Mouse (Mus musculus) brain, embryonic 14.5 days (tissue): ENCODE measurements around the gene Ctf2. TPM values are rescaled to one million over a fixed set of nuclear protein-coding genes. Genes with fewer than 3 reads are reported as not detected.
"Not testable (repeated sequence)": the region's sequence is repeated elsewhere in the genome, so short reads cannot be mapped to it uniquely, and the experiment has no call there.

ENCODE experiments used
- DNase-seq: peaks from one replicate; pipeline ENCODE4 v3.0.0-alpha.2; 2011; ENCODE audit warnings: low read depth
- CTCF ChIP-seq: fragments of 200-500 bp; IDR thresholded peaks from 2 replicates; pipeline ENCODE4 v1.5.1; 2012; ENCODE audit warnings: inconsistent platforms, mild to moderate bottlenecking, moderate library complexity, borderline replicate concordance; ENCODE audit not compliant: insufficient read depth, insufficient read length; ENCODE audit errors: extremely low read depth
- POLR2A ChIP-seq: fragments of 200-500 bp; IDR thresholded peaks from 2 replicates; pipeline ENCODE4 v1.6.1; 2012; ENCODE audit warnings: mild to moderate bottlenecking, inconsistent platforms, borderline replicate concordance; ENCODE audit not compliant: poor library complexity, insufficient read depth, insufficient read length, severe bottlenecking; ENCODE audit errors: extremely low read depth
- polyA plus RNA-seq: library from polyadenylated mRNA; depleted of rRNA; stranded (reverse); fragments of >200 nt; gene quantifications from 2 replicates; pipeline ENCODE4 v1.2.3, GENCODE M21; 2012

Gene Ctf2
- polyA plus RNA-seq, 1 experiment: not detected

GRCm38 (mm10) chr7:127707045-127707956 is 24.7 kb downstream of the Ctf2 start:
- DNase-seq: peak; percentile 62
- TF ChIP-seq CTCF (no peak), POLR2A (no peak)

DNA sequence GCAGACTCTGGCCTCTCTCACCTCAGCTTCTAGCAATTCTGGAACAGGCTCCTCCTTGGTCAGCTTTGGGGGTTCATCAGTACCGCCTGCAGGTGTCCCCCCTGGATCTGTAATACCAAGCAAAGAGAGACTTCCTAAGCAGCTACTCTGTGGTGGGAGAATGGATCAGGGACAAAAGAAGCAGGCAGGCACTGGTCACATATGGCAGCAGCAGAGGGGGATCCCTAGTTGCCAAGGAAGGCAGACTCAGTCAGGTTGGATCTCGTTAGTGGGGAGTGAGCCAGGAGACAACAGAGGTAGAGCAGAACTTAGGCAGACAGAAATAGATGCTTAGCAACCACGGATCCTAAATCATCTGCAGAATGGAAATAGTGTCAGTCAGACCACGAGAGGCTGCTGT is 26.3 kb downstream of the Ctf2 start:
- DNase-seq: peak; percentile 30
- TF ChIP-seq CTCF: no peak
- no peak for TF ChIP-seq POLR2A

DNA sequence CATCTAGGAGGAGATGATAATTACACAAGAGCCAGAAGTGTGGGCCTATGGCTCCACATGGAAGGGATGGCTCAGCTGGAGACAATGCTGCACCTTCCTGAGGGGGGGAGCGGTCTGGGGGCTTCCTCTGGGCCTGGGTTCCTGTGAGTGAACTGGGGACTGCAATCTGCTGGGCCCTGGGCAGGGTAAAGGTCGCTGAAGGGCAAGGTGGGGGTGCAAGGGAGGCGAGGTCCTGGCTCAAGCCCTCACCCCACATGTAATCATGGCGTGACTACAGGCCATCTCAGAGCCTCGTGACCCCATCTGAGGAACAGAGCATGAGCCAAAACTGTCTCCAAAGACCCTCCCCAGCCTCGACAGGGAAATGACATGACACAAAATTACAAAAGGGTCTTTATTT is 27.4 kb downstream of the Ctf2 start:
- DNase-seq: no peak
- no peak for TF ChIP-seq POLR2A
- TF ChIP-seq CTCF: no peak

GRCm38 (mm10) chr7:127703561-127704178 is 28.3 kb downstream of the Ctf2 start:
- TF ChIP-seq CTCF: no peak
- TF ChIP-seq POLR2A: no peak
- no peak for DNase-seq

GRCm38 (mm10) chr7:127700712-127701331 is 31.1 kb downstream of the Ctf2 start:
- TF ChIP-seq CTCF: no peak
- no peak for TF ChIP-seq POLR2A
- DNase-seq: no peak

GRCm38 (mm10) chr7:127698986-127699385 is 33.0 kb downstream of the Ctf2 start:
- TF ChIP-seq CTCF: no peak
- TF ChIP-seq POLR2A: no peak
- DNase-seq: no peak

- not testable (repeated sequence) for DNase-seq
Measured at GRCm38 (mm10) chr7:127693730-127694129, 38.2 kb downstream of the Ctf2 start.

DNA sequence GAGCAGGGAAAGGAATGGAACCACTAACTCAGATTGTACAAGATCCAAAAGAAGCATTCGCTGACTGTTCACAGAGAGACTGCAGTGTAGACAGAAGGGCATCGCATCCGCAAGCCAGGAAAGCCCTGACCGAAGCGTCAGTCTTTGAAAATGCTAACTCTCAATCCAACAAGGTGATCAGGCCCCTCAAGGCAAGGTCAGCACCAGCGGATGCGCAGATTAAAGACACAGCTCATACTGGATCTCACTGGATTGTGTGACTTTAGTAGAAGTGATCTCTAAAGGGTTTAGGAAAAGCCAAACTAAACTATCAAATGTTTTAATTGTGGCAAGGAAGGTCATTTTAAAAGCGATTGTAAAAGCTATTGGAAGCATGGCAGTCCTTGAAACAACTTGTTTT is 38.7 kb downstream of the Ctf2 start:
- TF ChIP-seq POLR2A (no peak), CTCF (no peak)

GRCm38 (mm10) chr7:127691221-127691989 is 40.6 kb downstream of the Ctf2 start:
- TF ChIP-seq POLR2A (peak; percentile 11; the same call in 1 of the 2 replicates), CTCF (no peak)
- DNase-seq: peak; percentile 86

More for the DNA sequence above, 38.7 kb downstream of the Ctf2 start:
- DNase-seq: no peak

DNA sequence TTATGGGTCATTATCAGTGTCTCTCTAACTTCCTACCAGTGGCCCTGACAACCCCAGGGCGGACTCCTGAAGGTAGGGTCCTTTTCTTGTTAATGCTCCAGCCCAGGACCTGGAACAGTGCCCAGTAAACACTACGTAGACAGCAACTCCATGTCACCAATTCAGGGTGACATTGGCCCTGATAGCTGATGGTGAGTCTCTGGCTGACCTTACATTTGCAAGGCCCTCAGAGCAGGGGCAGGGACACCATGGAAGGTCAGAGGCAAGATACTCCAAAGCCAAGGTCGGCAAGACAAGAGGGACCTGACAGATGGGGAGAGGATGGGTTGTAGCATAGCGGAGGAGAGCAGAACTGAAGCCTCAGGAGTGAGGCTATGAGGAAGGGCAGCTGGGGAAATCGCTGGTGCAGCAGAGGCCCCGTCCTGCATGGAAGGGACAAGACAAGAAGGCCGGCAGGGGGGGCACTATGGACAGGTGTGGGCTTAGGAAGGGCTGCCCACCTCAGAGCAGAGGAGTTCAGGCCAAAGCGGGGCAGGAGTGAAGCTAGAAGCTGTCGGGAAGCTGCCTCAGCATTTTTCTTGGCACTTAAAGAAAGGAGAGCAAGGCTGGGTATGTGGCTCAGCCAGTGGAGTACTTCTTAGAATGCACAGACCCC is 42.2 kb downstream of the Ctf2 start:
- no peak for DNase-seq
- no peak for TF ChIP-seq CTCF
- no peak for TF ChIP-seq POLR2A

DNA sequence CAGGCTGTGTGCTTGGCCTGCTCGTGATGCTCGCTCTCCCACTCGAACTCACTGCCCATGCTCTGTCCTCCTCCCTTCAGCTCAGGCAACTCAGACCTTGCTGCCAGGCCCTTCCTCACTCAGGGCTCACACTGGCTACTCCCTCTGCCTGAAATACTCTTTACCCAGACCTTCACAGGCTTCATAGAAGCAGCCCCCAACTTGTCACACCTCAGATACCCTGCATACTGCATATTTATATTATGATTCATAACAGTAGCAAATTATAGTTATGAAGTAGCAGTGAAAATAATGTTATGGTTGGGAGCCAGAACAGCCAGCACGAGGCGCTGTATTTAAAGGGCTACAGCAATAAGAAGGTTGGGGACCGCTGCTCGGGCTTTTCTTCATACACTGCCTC is 43.0 kb downstream of the Ctf2 start:
- no peak for TF ChIP-seq CTCF
- TF ChIP-seq POLR2A: no peak
- no peak for DNase-seq
